Mouse (Mus musculus) urinary bladder, postnatal 10 days (tissue): Measurements from ENCODE around the gene Clic4.
"Not testable (repeated sequence)": the region's sequence is repeated elsewhere in the genome, so short reads cannot be mapped to it uniquely, and the experiment has no call there.

Source experiments
- DNase-seq: peaks from one replicate; pipeline ENCODE4 v3.0.0; 2022; ENCODE audit warnings: low spot score

Gene Clic4

GRCm38 (mm10) chr4:135184277-135184676 lies 88.3 kb downstream of the Clic4 start:
- DNase-seq: not testable (repeated sequence)

GRCm38 (mm10) chr4:135181819-135182218 lies 90.8 kb downstream of the Clic4 start:
- no peak for DNase-seq

GRCm38 (mm10) chr4:135179077-135179481 lies 93.5 kb downstream of the Clic4 start:
- DNase-seq: no peak

- DNase-seq: no peak
Measured at GRCm38 (mm10) chr4:135177568-135177967, 95.0 kb downstream of the Clic4 start.

GRCm38 (mm10) chr4:135175406-135176120 lies 97.1 kb downstream of the Clic4 start:
- DNase-seq: no peak

GRCm38 (mm10) chr4:135171304-135171875 lies 101.2 kb downstream of the Clic4 start:
- DNase-seq: no peak

GRCm38 (mm10) chr4:135169501-135169900 lies 103.1 kb downstream of the Clic4 start:
- DNase-seq: no peak

- no peak for DNase-seq
Measured at GRCm38 (mm10) chr4:135169096-135169495, 103.5 kb downstream of the Clic4 start.

- DNase-seq: no peak
Measured at GRCm38 (mm10) chr4:135167816-135168527, 104.6 kb downstream of the Clic4 start.

- no peak for DNase-seq
Measured at GRCm38 (mm10) chr4:135166413-135167225, 106.0 kb downstream of the Clic4 start.

- no peak for DNase-seq
Measured at GRCm38 (mm10) chr4:135165761-135166160, 106.9 kb downstream of the Clic4 start.
